Mouse (Mus musculus): ENCODE results near the gene Galnt7.

DNA sequence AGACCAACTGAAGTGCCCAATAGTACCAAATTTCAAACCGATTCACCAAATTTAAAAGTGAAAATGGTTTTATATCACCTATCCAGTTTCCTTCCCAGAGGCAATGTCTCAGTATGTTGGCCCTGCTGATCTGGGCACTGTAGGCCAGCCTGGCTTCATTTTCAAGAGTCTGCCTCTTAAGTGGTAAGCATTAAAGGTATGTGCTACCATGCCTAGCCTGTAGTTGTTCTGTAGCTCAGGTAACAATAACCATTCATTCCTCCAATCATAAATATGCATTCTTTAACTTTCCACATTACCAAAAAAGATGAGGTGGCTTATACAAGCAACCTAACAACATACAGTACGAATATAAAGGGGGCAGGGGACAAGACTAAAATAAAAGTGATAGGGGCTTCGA is 135.1 kb downstream of the Galnt7 start:
- TF ChIP-seq CTCF (IDR thresholded peaks at IDR 0.05; ENCODE audit: low read depth, low read length), result no peak
- no peak for TF ChIP-seq GATA2 (IDR thresholded peaks at IDR 0.05; ENCODE audit: borderline replicate concordance, low read depth, low read length)

Data from G1E (cell line).